Mouse (Mus musculus): Measurements from ENCODE around the gene Soat2. TPM values are rescaled to one million over a fixed set of nuclear protein-coding genes. Genes with fewer than 3 reads are reported as not detected.
A peak's percentile ranks its signal among the peaks of the same experiment; 100 is the strongest.
"Not testable (repeated sequence)": the region's sequence is repeated elsewhere in the genome, so short reads cannot be mapped to it uniquely, and the experiment has no call there.

Gene Soat2
- polyA plus RNA-seq, 1 experiment from 2014 or later, result 6.0 TPM

- no peak overlapping the region for H3K4me3 ChIP-seq (ENCODE audit: low read depth, low read length)
- H3K9ac ChIP-seq (ENCODE audit: low read length), result no peak overlapping the region
- H3K9me3 ChIP-seq (ENCODE audit: control insufficient read depth, low read length), result no peaks in the 10 kb centered on the region
- no peak overlapping the region for H3K4me2 ChIP-seq (replicated peaks; ENCODE audit: low read depth)
- peaks cover 4% of the 10 kb centered on the region; the same call in 1 of the 2 replicates for H3K4me1 ChIP-seq (replicated peaks; ENCODE audit: control insufficient read depth, insufficient read depth)
- 0% methylated on average over 1 of the region's 1 CpGs for WGBS
- H3K27me3 ChIP-seq (ENCODE audit: control insufficient read depth, insufficient read depth, low read length), result no peaks in the 10 kb centered on the region
- ATAC-seq (ENCODE audit: low FRiP score, low TSS enrichment) (no peak), DNase-seq (ENCODE audit: low spot score) (peak; percentile 59)
- no peak overlapping the region for H3K27ac ChIP-seq (replicated peaks)
- TF ChIP-seq EP300 (optimal IDR thresholded peaks at IDR 0.05) (no peak), CTCF (IDR thresholded peaks at IDR 0.05; ENCODE audit: low read depth) (peak; percentile 92)
- no peaks in the 10 kb centered on the region for H3K36me3 ChIP-seq (ENCODE audit: control insufficient read depth, insufficient read depth, low read length)
Measured at GRCm38 (mm10) chr15:102146882-102147281, 3.4 kb upstream of the Soat2 start.

DNA sequence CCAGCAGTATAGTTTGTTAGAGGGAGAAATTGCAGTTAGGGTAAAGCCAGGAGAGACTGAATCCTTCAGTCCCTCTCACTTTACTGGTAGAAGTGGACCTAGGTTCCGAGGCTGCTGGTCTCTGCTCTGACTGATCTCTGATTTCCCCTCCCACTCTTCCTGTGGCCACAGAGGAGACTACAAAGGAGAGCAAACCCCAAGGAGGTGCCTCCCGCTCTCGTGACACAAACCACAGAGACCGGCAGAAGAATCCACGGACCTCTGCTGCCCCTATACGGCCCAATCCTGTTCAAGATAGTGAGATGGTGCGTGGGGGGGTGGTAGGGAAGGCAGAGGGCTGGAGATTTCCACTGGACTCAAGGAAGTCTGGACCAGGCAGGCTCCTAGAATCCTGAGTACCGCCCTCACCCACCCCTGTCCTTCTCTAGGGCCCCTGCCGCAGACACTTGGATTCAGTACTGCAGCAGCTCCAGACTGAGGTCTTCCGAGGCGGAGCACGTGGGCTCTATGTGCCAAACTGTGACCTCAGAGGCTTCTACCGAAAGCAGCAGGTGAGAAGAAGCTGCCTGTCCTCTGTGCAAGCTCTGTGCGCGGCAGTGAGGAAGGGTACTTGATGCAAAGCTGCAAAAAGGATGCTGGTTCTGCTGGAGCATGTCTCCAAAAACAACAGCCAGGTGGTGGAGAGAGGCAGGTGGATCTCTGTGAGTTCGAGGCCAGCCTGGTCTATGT, 2.5 kb upstream of the Soat2 start:
- Histone ChIP-seq H3K27me3 (ENCODE audit: control insufficient read depth, insufficient read depth, low read length) (no peaks in the 10 kb centered on the region), H3K4me2 (replicated peaks; ENCODE audit: low read depth) (no peak overlapping the region), H3K27ac (replicated peaks) (no peak overlapping the region), H3K9ac (ENCODE audit: low read length) (no peak overlapping the region), H3K36me3 (ENCODE audit: control insufficient read depth, insufficient read depth, low read length) (no peaks in the 10 kb centered on the region), H3K9me3 (ENCODE audit: control insufficient read depth, low read length) (no peaks in the 10 kb centered on the region), H3K4me1 (replicated peaks; ENCODE audit: control insufficient read depth, insufficient read depth) (peaks cover 4% of the 10 kb centered on the region; the same call in 1 of the 2 replicates), H3K4me3 (ENCODE audit: low read depth, low read length) (no peak overlapping the region)
- ATAC-seq (ENCODE audit: low FRiP score, low TSS enrichment) (no peak), DNase-seq (ENCODE audit: low spot score) (no peak)
- 58% methylated on average over 16 of the region's 16 CpGs for WGBS
- TF ChIP-seq EP300 (optimal IDR thresholded peaks at IDR 0.05), result no peak
- TF ChIP-seq CTCF (IDR thresholded peaks at IDR 0.05; ENCODE audit: low read depth), result no peak

DNA sequence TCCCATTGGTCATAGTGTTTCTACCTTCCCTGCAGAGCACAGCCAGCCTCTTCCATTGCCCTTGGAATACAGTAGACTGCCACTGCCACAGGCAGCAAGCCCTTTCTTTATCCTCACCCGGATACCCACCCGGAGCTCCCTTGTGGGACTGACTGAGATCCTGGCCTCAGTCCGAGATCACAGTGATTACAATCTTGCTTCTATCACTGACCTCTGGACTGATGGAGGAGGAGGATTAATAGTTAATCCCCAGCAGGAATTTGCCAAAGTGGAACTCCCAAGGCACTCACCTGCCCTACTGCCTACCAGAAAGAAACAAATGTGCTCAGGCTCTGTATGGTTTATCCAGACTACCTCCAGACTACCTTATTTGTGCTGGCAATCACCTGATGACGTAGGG, 765 bp upstream of the Soat2 start:
- DNase-seq (ENCODE audit: low spot score), result no peak
- peak overlapping the region; percentile 86; the same call in 1 of the 2 replicates for H3K27ac ChIP-seq (replicated peaks)
- H3K4me3 ChIP-seq (ENCODE audit: low read depth, low read length), result no peak overlapping the region
- peaks cover 1% of the 10 kb centered on the region; the same call in 1 of the 2 replicates for H3K4me1 ChIP-seq (replicated peaks; ENCODE audit: control insufficient read depth, insufficient read depth)
- H3K9me3 ChIP-seq (ENCODE audit: control insufficient read depth, low read length), result no peaks in the 10 kb centered on the region
- H3K9ac ChIP-seq (ENCODE audit: low read length), result no peak overlapping the region
- no peak for TF ChIP-seq CTCF (IDR thresholded peaks at IDR 0.05; ENCODE audit: low read depth)
- TF ChIP-seq EP300 (optimal IDR thresholded peaks at IDR 0.05), result no peak
- H3K4me2 ChIP-seq (replicated peaks; ENCODE audit: low read depth), result no peak overlapping the region
- ATAC-seq (ENCODE audit: low FRiP score, low TSS enrichment), result no peak
- WGBS, result 39% methylated on average over 4 of the region's 4 CpGs
- H3K36me3 ChIP-seq (ENCODE audit: control insufficient read depth, insufficient read depth, low read length), result no peaks in the 10 kb centered on the region
- H3K27me3 ChIP-seq (ENCODE audit: control insufficient read depth, insufficient read depth, low read length), result no peaks in the 10 kb centered on the region

- Histone ChIP-seq H3K27me3 (ENCODE audit: control insufficient read depth, insufficient read depth, low read length) (no peaks in the 10 kb centered on the region), H3K27ac (replicated peaks) (no peak overlapping the region), H3K4me3 (ENCODE audit: low read depth, low read length) (no peak overlapping the region), H3K36me3 (ENCODE audit: control insufficient read depth, insufficient read depth, low read length) (no peaks in the 10 kb centered on the region), H3K9ac (ENCODE audit: low read length) (no peak overlapping the region), H3K4me2 (replicated peaks; ENCODE audit: low read depth) (no peak overlapping the region), H3K4me1 (replicated peaks; ENCODE audit: control insufficient read depth, insufficient read depth) (no peaks in the 10 kb centered on the region), H3K9me3 (ENCODE audit: control insufficient read depth, low read length) (no peaks in the 10 kb centered on the region)
- no peak for TF ChIP-seq EP300 (optimal IDR thresholded peaks at IDR 0.05)
- no peak for TF ChIP-seq CTCF (IDR thresholded peaks at IDR 0.05; ENCODE audit: low read depth)
- DNase-seq (ENCODE audit: low spot score), result no peak
- ATAC-seq (ENCODE audit: low FRiP score, low TSS enrichment), result no peak
- WGBS, result 52% methylated on average over 4 of the region's 4 CpGs
Measured at GRCm38 (mm10) chr15:102152646-102153045, 2.3 kb downstream of the Soat2 start.

- ATAC-seq (ENCODE audit: low FRiP score, low TSS enrichment); H3K9me3 ChIP-seq (ENCODE audit: control insufficient read depth, low read length): not testable (repeated sequence)
Measured at GRCm38 (mm10) chr15:102155006-102155405, 4.7 kb downstream of the Soat2 start.

DNA sequence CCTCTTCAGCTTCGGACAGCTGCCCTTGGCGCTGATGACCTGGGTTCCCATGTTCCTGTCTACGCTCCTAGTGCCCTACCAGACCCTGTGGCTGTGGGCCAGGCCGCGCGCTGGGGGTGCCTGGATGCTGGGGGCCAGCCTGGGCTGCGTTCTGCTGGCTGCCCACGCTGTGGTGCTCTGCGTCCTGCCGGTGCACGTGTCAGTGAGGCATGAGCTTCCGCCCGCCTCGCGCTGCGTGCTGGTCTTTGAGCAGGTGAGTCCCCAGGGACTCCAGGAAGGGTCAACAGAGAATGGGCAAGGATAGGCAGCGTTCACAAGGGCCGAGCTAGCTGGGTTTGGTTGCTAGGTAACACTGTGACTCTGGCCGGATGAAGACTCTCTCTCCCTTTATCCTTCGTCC, 6.5 kb downstream of the Soat2 start:
- Histone ChIP-seq H3K27me3 (ENCODE audit: control insufficient read depth, insufficient read depth, low read length) (no peaks in the 10 kb centered on the region), H3K4me3 (ENCODE audit: low read depth, low read length) (no peak overlapping the region), H3K4me2 (replicated peaks; ENCODE audit: low read depth) (no peak overlapping the region), H3K9ac (ENCODE audit: low read length) (no peak overlapping the region), H3K4me1 (replicated peaks; ENCODE audit: control insufficient read depth, insufficient read depth) (no peaks in the 10 kb centered on the region), H3K9me3 (ENCODE audit: control insufficient read depth, low read length) (no peaks in the 10 kb centered on the region), H3K27ac (replicated peaks) (no peak overlapping the region), H3K36me3 (ENCODE audit: control insufficient read depth, insufficient read depth, low read length) (no peaks in the 10 kb centered on the region)
- 45% methylated on average over 20 of the region's 20 CpGs for WGBS
- TF ChIP-seq EP300 (optimal IDR thresholded peaks at IDR 0.05), result no peak
- TF ChIP-seq CTCF (IDR thresholded peaks at IDR 0.05; ENCODE audit: low read depth), result no peak
- DNase-seq (ENCODE audit: low spot score) (no peak), ATAC-seq (ENCODE audit: low FRiP score, low TSS enrichment) (0 out of 2 replicates have a peak, but pooled peaks have one; percentile 24)

More at GRCm38 (mm10) chr15:102155006-102155405, 4.7 kb downstream of the Soat2 start:
- peak; percentile 38 for TF ChIP-seq CTCF (IDR thresholded peaks at IDR 0.05; ENCODE audit: low read depth)
- not testable (repeated sequence) for H3K27me3 ChIP-seq (ENCODE audit: control insufficient read depth, insufficient read depth, low read length); H3K9ac ChIP-seq (ENCODE audit: low read length); H3K4me3 ChIP-seq (ENCODE audit: low read depth, low read length); H3K4me2 ChIP-seq (replicated peaks; ENCODE audit: low read depth); H3K27ac ChIP-seq (replicated peaks); H3K4me1 ChIP-seq (replicated peaks; ENCODE audit: control insufficient read depth, insufficient read depth); H3K36me3 ChIP-seq (ENCODE audit: control insufficient read depth, insufficient read depth, low read length); DNase-seq (ENCODE audit: low spot score)
- WGBS, result 93% methylated on average over 6 of the region's 6 CpGs

Data from stomach, postnatal 0 days (tissue).